Mouse (Mus musculus) embryonic fibroblast, embryonic 13.5 days (primary cell): ENCODE results near the gene Jak1.

Source experiments
- CTCF ChIP-seq: IDR thresholded peaks from 2 replicates; pipeline ENCODE4 v1.5.1; 2011; ENCODE audit warnings: mild to moderate bottlenecking, control low read depth, low read length, moderate library complexity, borderline replicate concordance; ENCODE audit not compliant: insufficient read depth
- POLR2A ChIP-seq: IDR thresholded peaks from 2 replicates; pipeline ENCODE4 v1.6.1; 2011; ENCODE audit warnings: low read depth, mild to moderate bottlenecking, control low read depth, low read length, moderate library complexity

- TF ChIP-seq CTCF (no peak), POLR2A (no peak)
These were observed 5.7 kb upstream of the Jak1 start for GRCm38 (mm10) chr4:101270734-101271133.
